Mouse (Mus musculus): Measurements from ENCODE around the gene Fam160a1. TPM values are rescaled to one million over a fixed set of nuclear protein-coding genes. Genes with fewer than 3 reads are reported as not detected.

Gene Fam160a1
- polyA plus RNA-seq, 1 experiment = not detected

GRCm38 (mm10) chr3:85733939-85734729 lies 83.0 kb downstream of the Fam160a1 start:
- TF ChIP-seq GATA1 (IDR thresholded peaks at IDR 0.05; ENCODE audit: low read length) = no peak

- no peak for TF ChIP-seq GATA1 (IDR thresholded peaks at IDR 0.05; ENCODE audit: low read length)
Observed at GRCm38 (mm10) chr3:85727171-85727570, 89.9 kb downstream of the Fam160a1 start.

- TF ChIP-seq GATA1 (IDR thresholded peaks at IDR 0.05; ENCODE audit: low read length) = no peak
Observed at GRCm38 (mm10) chr3:85725971-85726370, 91.1 kb downstream of the Fam160a1 start.

- no peak for TF ChIP-seq GATA1 (IDR thresholded peaks at IDR 0.05; ENCODE audit: low read length)
Observed at GRCm38 (mm10) chr3:85725110-85725509, 92.0 kb downstream of the Fam160a1 start.

GRCm38 (mm10) chr3:85722581-85722980 lies 94.5 kb downstream of the Fam160a1 start:
- TF ChIP-seq GATA1 (IDR thresholded peaks at IDR 0.05; ENCODE audit: low read length) = no peak

GRCm38 (mm10) chr3:85715764-85716297 lies 101.3 kb downstream of the Fam160a1 start:
- no peak for TF ChIP-seq GATA1 (IDR thresholded peaks at IDR 0.05; ENCODE audit: low read length)

GRCm38 (mm10) chr3:85713936-85714709 lies 103.0 kb downstream of the Fam160a1 start:
- TF ChIP-seq GATA1 (IDR thresholded peaks at IDR 0.05; ENCODE audit: low read length) = no peak

GRCm38 (mm10) chr3:85710695-85711094 lies 106.4 kb downstream of the Fam160a1 start:
- no peak for TF ChIP-seq GATA1 (IDR thresholded peaks at IDR 0.05; ENCODE audit: low read length)

- no peak for TF ChIP-seq GATA1 (IDR thresholded peaks at IDR 0.05; ENCODE audit: low read length)
Observed at GRCm38 (mm10) chr3:85707421-85707820, 109.7 kb downstream of the Fam160a1 start.

- TF ChIP-seq GATA1 (IDR thresholded peaks at IDR 0.05; ENCODE audit: low read length) = no peak
Observed at GRCm38 (mm10) chr3:85703141-85703882, 113.8 kb downstream of the Fam160a1 start.

- TF ChIP-seq GATA1 (IDR thresholded peaks at IDR 0.05; ENCODE audit: low read length) = no peak
Observed at GRCm38 (mm10) chr3:85698496-85698895, 118.6 kb downstream of the Fam160a1 start.

GRCm38 (mm10) chr3:85695056-85695455 lies 122.0 kb downstream of the Fam160a1 start:
- TF ChIP-seq GATA1 (IDR thresholded peaks at IDR 0.05; ENCODE audit: low read length) = no peak

- no peak for TF ChIP-seq GATA1 (IDR thresholded peaks at IDR 0.05; ENCODE audit: low read length)
Observed at GRCm38 (mm10) chr3:85693013-85693412, 124.1 kb downstream of the Fam160a1 start.

GRCm38 (mm10) chr3:85691134-85691533 lies 126.0 kb downstream of the Fam160a1 start:
- no peak for TF ChIP-seq GATA1 (IDR thresholded peaks at IDR 0.05; ENCODE audit: low read length)

GRCm38 (mm10) chr3:85688341-85688740 lies 128.8 kb downstream of the Fam160a1 start:
- no peak for TF ChIP-seq GATA1 (IDR thresholded peaks at IDR 0.05; ENCODE audit: low read length)

- no peak for TF ChIP-seq GATA1 (IDR thresholded peaks at IDR 0.05; ENCODE audit: low read length)
Observed at GRCm38 (mm10) chr3:85685271-85685670, 131.8 kb downstream of the Fam160a1 start.
